Mouse (Mus musculus): ENCODE measurements at regions not wholly inside any gene's neighbourhood (a gene's known extent, or its start where the extent isn't known, plus 50 kb on each side); places are given as distances from the start of the nearest gene placed in this dataset.

- TF ChIP-seq POLR2A (IDR thresholded peaks at IDR 0.05; ENCODE audit: insufficient read depth, low read length) (no peak), CTCF (IDR thresholded peaks at IDR 0.05; ENCODE audit: low read depth, low read length) (no peak), EP300 (IDR thresholded peaks at IDR 0.05; ENCODE audit: insufficient read depth, low read depth, low read length) (no peak)
Measured at GRCm38 (mm10) chr8:126745992-126746775, 152.4 kb upstream of the Irf2bp2 start.
